Mouse (Mus musculus): Measurements from ENCODE around the gene C4b.
"Not testable (repeated sequence)": the region's sequence is repeated elsewhere in the genome, so short reads cannot be mapped to it uniquely, and the experiment has no call there.

The C4b gene

DNA sequence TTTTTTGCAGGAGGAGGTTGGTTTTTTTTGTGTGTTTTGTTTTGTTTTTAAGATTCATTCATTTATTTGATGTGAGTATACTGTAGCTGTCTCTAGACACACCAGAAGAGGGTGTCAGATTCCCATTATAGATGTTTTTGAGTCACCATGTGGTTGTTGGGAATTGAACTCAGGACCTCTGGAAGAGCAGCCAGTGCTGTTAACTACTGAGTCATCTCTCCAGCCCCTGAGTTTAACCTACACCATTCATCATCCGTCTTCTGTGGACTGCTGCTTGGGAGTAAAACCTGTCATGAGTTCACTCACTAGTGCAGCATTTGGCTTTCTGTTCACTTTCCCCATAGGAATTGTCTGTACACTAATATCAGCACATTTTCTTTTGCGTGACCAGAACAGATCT, 37.2 kb downstream of the C4b start:
- DNase-seq (ENCODE audit: low spot score), result not testable (repeated sequence)

DNA sequence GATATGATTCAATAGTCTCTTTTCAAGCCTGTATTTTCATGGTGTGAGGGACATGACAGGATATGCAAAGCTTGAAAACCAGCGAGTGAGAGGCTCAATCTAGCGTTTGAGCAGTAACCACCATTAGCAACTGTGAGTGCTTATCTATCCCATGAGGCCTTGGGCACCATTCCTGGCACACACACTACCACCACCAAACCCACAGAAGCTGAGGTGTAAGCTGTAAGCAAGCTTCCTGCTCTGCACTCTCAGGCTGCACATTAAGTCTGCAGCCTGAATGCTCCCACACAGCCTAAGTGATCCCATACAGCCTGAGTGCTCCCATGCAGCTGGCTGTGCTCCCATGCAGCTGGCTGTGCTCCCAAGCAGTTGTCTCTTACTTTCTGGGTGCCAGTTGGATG, 43.0 kb downstream of the C4b start:
- no peak for DNase-seq (ENCODE audit: low spot score)

DNA sequence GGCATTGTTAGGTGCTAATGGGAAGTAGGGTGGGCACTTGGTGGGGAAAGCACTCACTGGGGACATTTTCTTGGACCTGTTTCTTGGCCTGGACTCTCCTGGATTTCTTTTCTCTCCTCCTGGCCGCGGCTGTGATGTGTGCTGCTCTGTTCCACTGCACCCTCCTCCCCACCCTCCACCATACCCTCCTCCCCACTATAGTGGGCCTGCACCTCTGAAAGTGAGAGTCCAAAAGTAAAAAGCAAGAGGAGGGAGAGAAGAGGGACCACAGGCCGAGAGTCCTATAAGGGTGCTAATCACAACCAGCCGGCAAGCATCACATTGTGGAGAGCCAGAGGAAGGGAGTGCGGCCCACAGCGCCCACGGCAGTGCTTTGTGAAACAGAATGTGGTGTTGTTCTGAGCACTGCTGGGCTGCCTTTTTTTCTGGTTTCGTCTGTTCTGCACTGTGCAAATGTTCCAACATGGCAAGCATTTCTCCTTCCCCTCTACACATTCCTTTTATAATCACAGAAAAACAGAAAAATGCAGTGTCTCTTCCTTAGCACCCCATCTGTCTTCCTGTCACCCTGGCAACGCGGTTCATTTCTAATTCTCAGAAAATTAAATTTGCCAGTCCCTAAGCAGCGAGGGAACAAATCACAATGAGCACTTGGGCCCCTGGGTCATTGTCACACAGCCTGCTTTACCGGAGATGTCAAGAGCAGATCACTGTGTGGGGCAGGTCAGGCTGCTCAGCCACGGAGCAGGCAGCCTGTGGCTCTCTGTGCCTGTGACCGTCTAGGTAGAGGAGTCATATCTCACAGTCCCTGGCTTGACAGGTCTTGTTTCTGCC, 43.9 kb downstream of the C4b start:
- no peak for DNase-seq (ENCODE audit: low spot score)

DNA sequence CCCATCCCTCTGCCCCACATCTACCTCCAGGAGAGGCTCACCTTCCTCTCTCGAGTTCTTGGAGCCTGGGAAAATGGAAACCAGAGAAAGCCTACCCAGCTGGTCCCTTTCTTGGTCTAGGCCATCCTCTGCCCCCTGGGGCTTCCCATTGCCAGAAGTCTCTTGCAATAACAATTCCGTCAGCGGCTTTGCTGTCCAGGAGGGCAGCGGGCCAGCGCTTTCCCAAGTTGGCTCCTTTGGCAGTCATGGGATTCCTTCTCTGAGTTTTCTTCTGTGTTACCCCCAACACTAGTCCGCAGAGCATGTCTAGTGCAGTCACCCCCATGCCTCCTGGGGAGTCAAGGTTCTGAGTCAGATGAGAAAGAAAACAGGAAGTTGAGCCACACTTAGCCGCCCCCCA, 50.8 kb downstream of the C4b start:
- peak; percentile 61 for DNase-seq (ENCODE audit: low spot score)

DNA sequence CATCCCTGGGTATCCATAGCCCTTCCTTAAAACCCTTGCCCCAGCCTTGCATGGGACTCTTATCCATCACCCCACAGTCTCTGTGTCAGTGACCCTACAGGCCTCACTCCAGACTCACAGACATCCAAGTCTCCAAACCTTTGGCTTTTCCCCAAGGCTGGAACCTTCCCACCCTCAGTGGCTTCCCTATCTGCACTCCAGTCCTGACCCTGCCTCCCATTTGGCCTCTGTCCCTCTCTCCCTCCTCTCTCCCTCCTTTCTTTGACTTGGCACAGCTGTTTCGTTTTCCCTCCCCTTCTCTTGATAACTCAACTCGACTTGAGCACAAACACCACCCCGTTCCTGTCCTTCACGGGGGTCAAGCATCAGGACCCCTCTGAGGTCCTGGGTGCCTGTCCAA, 53.2 kb downstream of the C4b start:
- no peak for DNase-seq (ENCODE audit: low spot score)

DNA sequence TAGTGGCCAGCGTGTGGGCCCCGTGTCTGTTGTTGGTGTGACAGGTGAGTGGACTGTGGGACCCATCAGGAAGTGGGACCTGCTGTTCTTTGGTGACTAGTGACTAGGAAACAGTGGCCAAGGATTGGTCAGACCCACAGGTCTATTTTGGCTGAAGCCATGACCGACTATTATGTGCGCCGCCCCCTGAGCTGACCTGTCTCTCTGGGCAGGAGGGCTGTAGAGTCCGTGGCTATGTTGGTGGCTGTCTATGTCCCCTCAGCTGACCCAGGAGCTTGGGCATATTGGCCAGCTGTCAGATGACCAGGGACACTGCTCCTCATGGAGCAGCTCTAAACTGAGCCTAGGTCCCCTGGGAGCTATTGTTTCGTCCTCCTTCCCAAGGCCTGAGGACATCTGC, 54.8 kb downstream of the C4b start:
- DNase-seq (ENCODE audit: low spot score), result no peak

DNA sequence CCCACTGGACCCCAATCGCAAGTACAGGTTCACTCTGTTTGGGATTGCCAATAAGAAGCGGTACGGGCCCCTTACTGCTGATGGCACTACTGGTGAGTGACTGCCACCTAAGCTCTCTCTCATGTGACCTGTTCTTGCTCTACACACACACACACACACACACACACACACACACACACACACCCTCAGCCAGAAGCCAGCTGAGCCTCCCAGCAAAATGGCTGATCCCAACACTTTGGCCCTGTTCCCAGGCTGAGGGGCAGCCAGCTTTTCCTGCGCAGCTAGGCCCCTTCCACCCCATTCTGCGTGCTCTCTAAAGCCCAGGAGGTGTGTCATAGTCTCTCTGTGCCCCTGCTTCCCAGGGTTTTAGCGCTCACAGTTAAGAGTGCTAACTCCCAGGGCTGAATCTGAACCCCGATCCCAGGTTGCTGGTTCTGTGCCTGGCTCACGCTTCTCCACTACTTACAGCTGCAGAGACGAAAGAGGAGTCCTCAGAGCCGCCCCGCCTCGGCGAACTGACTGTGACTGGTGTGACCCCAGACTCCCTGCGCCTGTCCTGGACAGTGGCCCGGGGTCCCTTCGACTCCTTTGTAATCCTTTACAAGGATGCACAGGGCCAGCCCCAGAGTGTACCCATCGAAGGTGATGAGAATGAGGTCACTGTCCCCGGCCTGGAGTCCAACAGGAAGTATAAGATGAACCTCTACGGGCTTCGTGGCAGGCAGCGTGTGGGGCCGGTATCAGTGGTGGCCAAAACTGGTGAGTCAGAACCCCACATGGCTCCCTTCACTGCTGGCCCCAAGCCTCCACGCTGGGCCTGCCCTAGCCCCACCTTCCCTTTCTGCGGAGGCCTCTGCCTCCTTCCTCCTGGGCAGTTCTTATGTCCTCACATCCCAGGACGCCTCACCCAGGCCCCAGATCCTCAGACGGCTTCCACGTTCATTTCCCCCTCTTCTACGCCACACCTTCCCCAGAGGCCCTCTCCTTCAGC, 58.3 kb downstream of the C4b start:
- DNase-seq (ENCODE audit: low spot score), result peak; percentile 61

DNA sequence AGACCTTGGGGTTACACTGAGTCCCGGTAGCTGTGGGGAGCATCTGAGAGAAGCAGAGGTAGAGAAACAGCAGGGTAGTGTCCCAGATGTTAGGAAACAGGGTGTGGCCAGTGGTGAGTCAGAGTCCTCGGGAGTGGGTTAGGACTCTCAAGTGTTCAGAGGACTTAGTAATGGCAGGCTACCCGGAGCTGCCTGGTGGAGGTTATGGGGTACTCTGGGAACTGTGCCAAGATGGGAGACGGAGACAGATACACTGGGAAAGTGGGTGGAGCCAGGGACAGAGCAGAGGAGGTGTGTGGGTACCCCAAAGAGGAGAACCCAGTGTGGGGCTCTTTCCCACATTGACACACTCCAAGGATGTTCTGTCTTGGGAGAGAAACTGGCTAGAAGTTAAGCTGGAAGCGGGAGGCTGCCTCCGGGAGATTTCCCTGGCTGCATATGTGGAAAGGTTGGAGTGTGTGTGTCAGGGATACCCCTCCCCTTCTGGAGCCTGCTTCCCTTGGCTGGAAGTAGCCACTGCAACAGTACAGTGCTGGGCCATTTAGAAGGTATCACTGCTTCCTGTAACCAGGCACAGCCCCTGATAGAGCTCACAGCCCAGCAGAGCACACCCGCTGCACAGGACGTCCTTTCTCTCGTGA, 59.3 kb downstream of the C4b start:
- DNase-seq (ENCODE audit: low spot score), result no peak

DNA sequence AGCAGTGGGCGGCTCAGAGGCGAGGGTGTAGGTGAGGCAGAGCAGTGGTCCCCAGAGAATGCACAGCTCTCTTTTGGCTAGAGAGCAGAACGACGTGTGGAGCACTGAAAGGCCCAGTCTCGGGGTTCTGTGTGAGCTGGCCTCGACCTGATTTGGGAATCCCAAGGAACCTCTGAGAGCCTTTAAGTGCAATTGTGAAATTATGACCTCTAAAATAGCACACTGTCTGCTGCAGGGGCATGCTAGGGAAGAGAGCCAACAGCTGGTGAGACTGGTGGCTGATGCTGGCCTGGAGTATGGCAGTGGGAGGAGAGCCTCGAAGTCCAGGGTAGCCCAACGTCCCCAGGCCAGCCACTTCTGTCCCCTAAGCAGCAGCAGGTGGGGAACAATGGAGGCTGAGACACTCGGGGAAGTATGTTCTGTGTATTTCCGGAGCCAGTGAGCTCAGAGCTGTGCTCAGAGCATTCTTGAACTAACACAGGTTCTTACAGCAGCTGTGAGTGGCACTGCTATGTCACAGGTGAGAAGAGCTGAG, 59.9 kb downstream of the C4b start:
- DNase-seq (ENCODE audit: low spot score), result no peak

DNA sequence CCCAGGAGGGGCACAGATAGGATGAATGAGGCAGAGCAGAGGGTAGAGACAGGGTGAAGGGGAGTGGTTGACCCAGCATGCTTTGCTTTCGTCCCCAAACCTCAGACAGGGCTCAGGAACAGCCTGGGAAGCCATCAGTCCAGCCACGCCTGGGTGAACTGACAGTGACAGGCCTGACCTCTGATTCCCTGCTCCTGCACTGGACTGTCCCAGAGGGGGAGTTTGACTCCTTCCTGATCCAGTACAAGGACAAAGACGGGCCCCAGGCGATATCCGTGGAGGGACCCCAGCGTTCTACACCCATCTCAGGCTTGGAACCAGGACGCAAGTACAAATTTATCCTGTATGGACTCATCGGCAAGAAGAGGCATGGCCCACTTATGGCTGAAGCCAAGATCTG, 60.5 kb downstream of the C4b start:
- DNase-seq (ENCODE audit: low spot score), result no peak

DNA sequence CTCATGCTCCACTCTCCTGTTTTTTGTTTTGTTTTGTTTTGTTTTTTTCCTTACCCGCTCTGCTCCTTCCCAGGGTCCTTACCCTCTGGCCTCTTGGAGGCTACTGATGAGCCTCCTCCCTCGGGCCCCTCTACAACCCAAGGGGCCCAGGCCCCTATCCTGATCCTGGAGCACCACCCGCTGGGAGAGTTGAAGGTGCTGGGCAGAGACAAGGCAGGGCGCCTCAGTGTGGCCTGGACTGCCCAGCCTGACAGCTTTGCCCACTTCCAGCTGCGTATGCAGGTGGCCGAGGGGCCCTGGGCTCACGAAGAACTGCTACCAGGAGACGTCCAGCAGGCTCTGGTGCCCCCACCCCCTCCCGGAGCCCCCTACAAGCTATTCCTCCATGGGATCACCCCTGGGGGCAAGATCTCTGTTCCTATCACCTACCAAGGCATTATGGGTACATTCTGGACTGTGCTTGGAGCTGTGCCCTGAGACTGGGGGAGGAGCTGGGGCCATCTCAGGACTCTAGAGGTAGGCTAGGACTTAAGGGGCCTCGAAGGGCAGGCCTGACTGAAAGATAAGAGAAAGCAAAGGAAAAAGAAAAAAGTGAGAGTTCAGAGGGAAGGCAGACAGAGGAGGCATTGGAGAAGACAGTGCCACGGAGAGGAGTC, 61.7 kb downstream of the C4b start:
- DNase-seq (ENCODE audit: low spot score), result no peak

DNA sequence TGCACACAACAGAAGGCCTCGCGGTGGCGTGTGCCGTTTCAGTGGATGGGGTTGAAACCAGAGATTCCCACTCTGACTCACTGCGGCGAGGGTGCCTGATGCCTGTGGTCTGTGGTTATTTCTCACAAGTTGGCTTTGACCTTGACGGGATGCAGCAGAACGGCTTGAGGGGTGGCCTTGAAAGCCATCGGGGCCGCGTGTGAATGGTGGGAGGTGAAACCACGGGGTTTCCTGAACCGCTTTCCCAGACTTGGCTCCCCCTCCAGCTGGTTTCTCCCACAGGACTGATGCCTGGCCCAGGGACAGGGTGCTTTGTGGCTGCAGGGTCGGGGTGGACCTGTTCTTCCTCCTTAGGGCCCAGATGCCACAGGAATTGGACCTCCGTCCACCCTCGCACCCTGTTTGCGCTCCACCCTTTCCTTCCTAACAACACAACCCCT, 62.5 kb downstream of the C4b start:
- DNase-seq (ENCODE audit: low spot score), result no peak

DNA sequence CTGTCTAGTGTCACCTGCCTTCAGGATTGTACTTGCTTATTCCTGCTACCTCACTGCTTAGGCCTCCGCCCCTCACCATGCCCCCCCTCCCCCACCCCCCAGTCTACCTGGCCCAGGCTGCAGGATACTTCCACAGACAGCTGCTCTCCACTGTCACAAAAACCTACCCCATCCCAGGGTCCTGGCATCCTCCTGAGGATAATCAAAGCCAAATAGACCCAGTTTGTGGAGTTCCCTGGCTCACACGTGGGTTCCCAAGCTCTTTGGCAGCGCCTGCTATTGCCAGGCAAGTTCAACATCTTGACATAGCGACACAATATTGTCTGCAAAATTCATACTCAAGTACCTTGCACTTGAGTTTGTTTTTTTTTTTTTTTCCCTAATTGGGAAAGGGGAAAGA, 63.1 kb downstream of the C4b start:
- no peak for DNase-seq (ENCODE audit: low spot score)

DNA sequence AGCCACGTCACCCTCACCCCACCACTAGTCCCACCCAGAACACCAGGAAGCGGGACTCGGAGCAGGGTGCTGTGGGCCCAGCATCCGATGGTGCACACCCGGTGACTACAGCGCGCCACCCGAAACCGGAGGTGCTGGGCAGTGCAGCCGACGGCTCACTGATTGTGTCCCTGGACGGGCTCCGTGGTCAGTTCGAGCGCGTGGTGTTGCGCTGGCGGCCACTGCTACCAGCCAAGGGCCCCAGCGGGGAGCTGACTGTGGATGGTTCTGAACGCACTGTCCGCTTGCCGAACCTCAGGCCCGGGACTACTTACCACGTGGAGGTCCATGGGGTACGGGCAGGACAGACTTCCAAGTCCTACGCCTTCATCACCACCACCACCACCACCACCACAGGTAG, 63.5 kb downstream of the C4b start:
- no peak for DNase-seq (ENCODE audit: low spot score)
